Mouse (Mus musculus) granulocyte monocyte progenitor cell, adult 5-6 weeks (primary cell): ENCODE measurements around the gene Tspan13. TPM values are rescaled to one million over a fixed set of nuclear protein-coding genes. Genes with fewer than 3 reads are reported as not detected.
A peak's percentile ranks its signal among the peaks of the same experiment; 100 is the strongest.

Experiments
- ATAC-seq: replicated peaks from 2 replicates; pipeline ENCODE4 v1.8.0; 2016; ENCODE audit warnings: mild to moderate bottlenecking, moderate TSS enrichment, inconsistent platforms; ENCODE audit not compliant: poor library complexity, severe bottlenecking
- total RNA-seq, 2 experiments: library from RNA; stranded (forward) in 1 of 2; stranded (reverse) in 1 of 2; fragments of 200-712, 200-1000 nt in 1 of 2; fragments of >200 nt in 1 of 2; fragmentation: Nextera tagmentation in 1 of 2; gene quantifications; 2 replicates each; pipeline ENCODE4 v1.2.3; 2014 to 2017

Tspan13 gene
- total RNA-seq, 2 experiments from 2014 or later: 8.2 to 14.9 TPM

- ATAC-seq: peak; percentile 14; the same call in 1 of the 2 replicates
These were observed 6.8 kb downstream of the Tspan13 start for GRCm38 (mm10) chr12:36035501-36035900.

GRCm38 (mm10) chr12:36032419-36032818, 9.9 kb downstream of the Tspan13 start:
- ATAC-seq: 0 out of 2 replicates have a peak, but pooled peaks have one; percentile 21

GRCm38 (mm10) chr12:36030660-36031363, 11.5 kb downstream of the Tspan13 start:
- ATAC-seq: no peak

- ATAC-seq: peak; percentile 23; the same call in 1 of the 2 replicates
These were observed 12.6 kb downstream of the Tspan13 start for GRCm38 (mm10) chr12:36029687-36030086.

- ATAC-seq: peak; percentile 85
These were observed 13.2 kb downstream of the Tspan13 start for GRCm38 (mm10) chr12:36028968-36029645.

GRCm38 (mm10) chr12:36027171-36027570, 15.1 kb downstream of the Tspan13 start:
- no peak for ATAC-seq

GRCm38 (mm10) chr12:36026126-36026525, 16.2 kb downstream of the Tspan13 start:
- ATAC-seq: no peak

GRCm38 (mm10) chr12:36020710-36021109, 21.6 kb downstream of the Tspan13 start:
- ATAC-seq: no peak

- no peak for ATAC-seq
These were observed 22.2 kb downstream of the Tspan13 start for GRCm38 (mm10) chr12:36020081-36020480.

GRCm38 (mm10) chr12:36019572-36019971, 22.7 kb downstream of the Tspan13 start:
- ATAC-seq: peak; percentile 50

GRCm38 (mm10) chr12:36017791-36018190, 24.5 kb downstream of the Tspan13 start:
- no peak for ATAC-seq

GRCm38 (mm10) chr12:36013216-36013910, 28.9 kb downstream of the Tspan13 start:
- ATAC-seq: no peak

GRCm38 (mm10) chr12:36008364-36009047, 33.8 kb downstream of the Tspan13 start:
- ATAC-seq: no peak

GRCm38 (mm10) chr12:36007581-36007980, 34.7 kb downstream of the Tspan13 start:
- no peak for ATAC-seq

GRCm38 (mm10) chr12:36004714-36005113, 37.6 kb downstream of the Tspan13 start:
- ATAC-seq: no peak

GRCm38 (mm10) chr12:35995799-35996198, 46.5 kb downstream of the Tspan13 start:
- ATAC-seq: peak; percentile 82

GRCm38 (mm10) chr12:35994098-35994497, 48.2 kb downstream of the Tspan13 start:
- ATAC-seq: no peak

GRCm38 (mm10) chr12:35993583-35993982, 48.7 kb downstream of the Tspan13 start:
- ATAC-seq: no peak

GRCm38 (mm10) chr12:35992711-35993110, 49.6 kb downstream of the Tspan13 start, which contains the start of gene Agr2:
Gene Agr2, plus strand, starts transcription at chr12:35992907.
- ATAC-seq: no peak

GRCm38 (mm10) chr12:35984743-35985142, 57.6 kb downstream of the Tspan13 start:
- ATAC-seq: no peak
